ENCODE assay signal across 8 mouse cellular contexts in the genomic region with DNA sequence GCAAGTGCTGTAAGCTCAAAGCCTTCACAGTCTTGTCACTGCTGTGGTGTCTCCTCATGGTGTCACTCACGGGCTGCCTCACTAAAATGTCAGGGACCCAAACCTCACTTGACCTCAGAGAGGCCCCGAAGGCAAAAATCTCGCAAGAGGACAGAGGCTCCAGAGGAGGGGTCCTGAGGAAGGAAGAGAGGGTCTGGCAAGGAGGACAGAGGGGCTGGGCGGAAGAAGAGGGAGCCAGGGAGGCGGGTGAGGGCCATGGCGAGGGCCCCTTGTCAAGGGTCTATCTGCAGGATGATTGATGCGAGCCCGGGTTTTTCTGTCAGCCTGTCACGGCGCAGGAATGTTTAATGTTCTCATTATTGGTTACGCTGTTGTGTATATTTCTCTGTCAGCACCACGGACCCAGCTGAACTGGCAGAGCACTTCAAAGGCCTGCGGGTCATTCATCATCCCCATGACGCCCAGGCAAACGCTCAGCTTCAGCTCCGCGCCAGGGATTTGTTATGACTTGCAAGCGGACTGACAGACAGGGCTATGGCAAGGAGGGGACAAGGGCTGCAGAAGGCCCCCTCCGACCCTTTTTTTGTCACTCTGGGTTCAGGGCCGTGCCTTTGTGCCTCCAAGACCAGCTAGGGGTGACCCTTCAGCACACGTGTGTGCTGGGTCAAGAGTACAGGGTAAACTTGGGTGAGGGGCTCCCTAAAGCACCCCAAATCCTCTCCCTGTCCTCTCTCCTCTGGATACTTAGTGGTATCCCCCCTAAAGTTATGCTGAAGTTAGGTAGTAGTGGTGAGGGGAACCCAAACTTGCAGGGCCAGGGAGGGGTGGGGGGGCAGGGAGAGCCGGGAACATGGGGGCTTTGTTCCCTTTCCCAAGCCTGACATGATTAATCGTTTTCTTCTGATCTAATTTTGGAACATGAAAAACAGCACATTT. TPM values are rescaled to one million over a fixed set of nuclear protein-coding genes. Genes with fewer than 3 reads are reported as not detected.
A peak's percentile ranks its signal among the peaks of the same experiment; 100 is the strongest.
DNase-seq lines count a peak whose midpoint lies in the region; ATAC-seq and TF ChIP-seq lines count a peak whose summit lies in the region.

No protein-coding gene starts in this region.

- H3K9me3 ChIP-seq in forebrain, embryonic 13.5 days (replicated peaks), result no peaks in the 10 kb centered on the region
- no peaks in the 10 kb centered on the region for H3K9me3 ChIP-seq in liver, embryonic 12.5 days (replicated peaks)
- no peaks in the 10 kb centered on the region for H3K9me3 ChIP-seq in neural tube, embryonic 13.5 days

- ATAC-seq in forebrain, embryonic 13.5 days, result peak; percentile 27; the same call in 1 of the 2 replicates
- ATAC-seq in liver, embryonic 12.5 days, result no peak
- ATAC-seq in neural tube, embryonic 13.5 days (ENCODE audit: low read depth), result peak; percentile 81

- peaks cover 16% of the 10 kb centered on the region for H3K4me1 ChIP-seq in forebrain, embryonic 13.5 days
- no peaks in the 10 kb centered on the region for H3K4me1 ChIP-seq in liver, embryonic 12.5 days
- H3K4me1 ChIP-seq in neural tube, embryonic 13.5 days (replicated peaks), result peaks cover 30% of the 10 kb centered on the region

- TF ChIP-seq CTCF in layer of hippocampus, adult 2 months (conservative IDR thresholded peaks at IDR 0.05), result peak; percentile 59

- no peak overlapping the region for H3K9ac ChIP-seq in forebrain, embryonic 13.5 days
- no peak overlapping the region for H3K9ac ChIP-seq in liver, embryonic 12.5 days
- H3K9ac ChIP-seq in neural tube, embryonic 13.5 days, result 0 out of 2 replicates have a peak overlapping the region, but pooled peaks have one; percentile 31

- peak in 1 of 2 experiments; percentile 14 for DNase-seq in layer of hippocampus, adult 2 months (ENCODE audit: low spot score in 2 of 2)
- DNase-seq in layer of hippocampus, adult 11-12 months (ENCODE audit: low spot score), result no peak
- peak; percentile 89 for DNase-seq in hindlimb bud, embryonic 11.5 days (ENCODE audit: extremely low spot score, low read depth, low spot score)
- DNase-seq in right cerebral cortex, postnatal 4 days, result no peak
- DNase-seq in cerebellum, adult 9-10 months, result no peak

- no peaks in the 10 kb centered on the region for H3K36me3 ChIP-seq in forebrain, embryonic 13.5 days (ENCODE audit: poor library complexity, severe bottlenecking)
- no peaks in the 10 kb centered on the region for H3K36me3 ChIP-seq in liver, embryonic 12.5 days
- no peaks in the 10 kb centered on the region for H3K36me3 ChIP-seq in neural tube, embryonic 13.5 days

- peak overlapping the region; percentile 19 for H3K4me2 ChIP-seq in forebrain, embryonic 13.5 days
- peak overlapping the region; percentile 22 for H3K4me2 ChIP-seq in liver, embryonic 12.5 days
- H3K4me2 ChIP-seq in neural tube, embryonic 13.5 days, result peak overlapping the region; percentile 47

- H3K27ac ChIP-seq in layer of hippocampus, adult 2 months, result peak overlapping the region; percentile 74
- H3K27ac ChIP-seq in forebrain, embryonic 13.5 days, result peak overlapping the region; percentile 48
- no peak overlapping the region for H3K27ac ChIP-seq in liver, embryonic 12.5 days
- H3K27ac ChIP-seq in neural tube, embryonic 13.5 days (replicated peaks), result peak overlapping the region; percentile 70

- no peaks in the 10 kb centered on the region for H3K27me3 ChIP-seq in forebrain, embryonic 13.5 days
- H3K27me3 ChIP-seq in liver, embryonic 12.5 days (replicated peaks), result no peaks in the 10 kb centered on the region; the same call in 1 of the 2 replicates
- H3K27me3 ChIP-seq in neural tube, embryonic 13.5 days, result no peaks in the 10 kb centered on the region

- H3K4me3 ChIP-seq in layer of hippocampus, adult 2 months, result no peak overlapping the region
- no peak overlapping the region for H3K4me3 ChIP-seq in forebrain, embryonic 13.5 days
- no peak overlapping the region for H3K4me3 ChIP-seq in liver, embryonic 12.5 days
- no peak overlapping the region for H3K4me3 ChIP-seq in neural tube, embryonic 13.5 days

- WGBS in forebrain, embryonic 13.5 days, result 47% methylated on average over 23 of the region's 23 CpGs
- 50% methylated on average over 23 of the region's 23 CpGs for WGBS in liver, embryonic 12.5 days (ENCODE audit: insufficient replicate concordance)
- 8% methylated on average over 23 of the region's 23 CpGs for WGBS in neural tube, embryonic 13.5 days

RNA-seq across cellular contexts. Expression of a gene that starts 55.1 kb away (rescaled TPM):
- total RNA-seq in layer of hippocampus, adult 2 months (2021), result 10 to 100 TPM; 25.4 to 27.5 TPM
- 17.5 and 19.9 TPM in 2 replicates for polyA plus RNA-seq in forebrain, embryonic 13.5 days (2015; fragmentation: Nextera tagmentation; extraction: Ambion mirVana)
- 35.7 and 41.3 TPM in 2 replicates for polyA plus RNA-seq in liver, embryonic 12.5 days (2016; fragmentation: Nextera tagmentation; extraction: Ambion mirVana)
- polyA plus RNA-seq in neural tube, embryonic 13.5 days (2015; fragmentation: Nextera tagmentation; extraction: Ambion mirVana), result 25.7 and 29.4 TPM in 2 replicates
